Mouse (Mus musculus) embryonic facial prominence, embryonic 11.5 days (tissue): ENCODE measurements at regions not wholly inside any gene's neighbourhood (a gene's known extent, or its start where the extent isn't known, plus 50 kb on each side); places are given as distances from the start of the nearest gene placed in this dataset.

Experiments
- ATAC-seq: fragments of 200-750 bp; cut with Nextera tagmentation; replicated peaks from 2 replicates; pipeline ENCODE4 v1.8.0; 2017; ENCODE audit warnings: low read depth; ENCODE audit not compliant: insufficient number of reproducible peaks, low FRiP score, low TSS enrichment
- DNase-seq: peaks from one replicate; pipeline ENCODE4 v3.0.0-alpha.2; 2015; ENCODE audit warnings: low spot score
- H3K27ac ChIP-seq: fragments of 300-500 bp; sonication (generic); replicated peaks from 2 replicates; pipeline ENCODE4 v1.5.1; 2014; ENCODE audit warnings: mild to moderate bottlenecking, low read depth, low read length, control low read depth
- H3K27me3 ChIP-seq: fragments of 300-500 bp; sonication (generic); 2 replicates; pipeline ENCODE4 v1.6.1; 2014; ENCODE audit warnings: mild to moderate bottlenecking, low read length, moderate library complexity, mixed read lengths; ENCODE audit not compliant: control insufficient read depth, insufficient read depth
- H3K36me3 ChIP-seq: fragments of 300-500 bp; sonication (generic); replicated peaks from 2 replicates; pipeline ENCODE4 v1.6.1; 2014; ENCODE audit warnings: low read depth, mild to moderate bottlenecking, low read length, moderate library complexity, mixed read lengths; ENCODE audit not compliant: control insufficient read depth, insufficient read depth
- H3K4me1 ChIP-seq: fragments of 300-500 bp; sonication (generic); 2 replicates; pipeline ENCODE4 v1.6.1; 2014; ENCODE audit warnings: low read length, mixed read lengths; ENCODE audit not compliant: control insufficient read depth, insufficient read depth
- H3K4me2 ChIP-seq: fragments of 300-500 bp; sonication (generic); 2 replicates; pipeline ENCODE4 v1.6.1; 2014; ENCODE audit warnings: low read depth, mild to moderate bottlenecking, control low read depth, low read length, moderate library complexity
- H3K4me3 ChIP-seq: fragments of 300-500 bp; sonication (generic); 2 replicates; pipeline ENCODE4 v1.5.1; 2014; ENCODE audit warnings: low read depth, low read length, control low read depth
- H3K9ac ChIP-seq: fragments of 300-500 bp; sonication (generic); replicated peaks from 2 replicates; pipeline ENCODE4 v1.6.1; 2014; ENCODE audit warnings: mild to moderate bottlenecking, control low read depth, low read length
- H3K9me3 ChIP-seq: fragments of 300-500 bp; sonication (generic); replicated peaks from 2 replicates; pipeline ENCODE4 v1.6.1; 2016; ENCODE audit warnings: mild to moderate bottlenecking, low read length, inconsistent platforms, mixed read lengths; ENCODE audit not compliant: control insufficient read depth
- WGBS: fragments of 180-500 bp; shearing (Covaris S2); extraction: QIAGEN DNeasy Blood & Tissue Kit; methylation state at CpG from one replicate; pipeline ENCODE4 v1.1.7; 2014; 5-methylcytosine and 5-hydroxymethylcytosine counted together

DNA sequence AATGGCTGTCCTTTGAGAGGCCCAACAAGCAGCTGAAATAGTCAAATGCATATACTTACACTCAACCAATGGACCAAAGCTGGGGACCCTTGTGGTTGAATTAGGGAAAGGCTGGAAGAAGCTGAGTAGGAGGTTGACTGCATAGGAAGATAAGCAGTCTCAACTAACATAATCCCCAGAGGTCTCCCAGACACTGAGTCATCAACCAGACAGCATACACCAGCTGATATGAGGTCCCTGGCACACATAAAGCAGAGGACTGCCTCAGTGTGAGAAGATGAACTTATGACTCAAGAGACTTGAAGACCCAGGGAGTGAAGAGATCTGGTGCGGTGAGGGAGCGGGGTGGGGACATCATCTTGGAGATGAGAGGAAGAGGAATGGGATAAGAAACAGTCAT is 863.8 kb downstream of the Nap1l3 start:
- 92% methylated on average over 2 of the region's 2 CpGs for WGBS
- no peaks in the 10 kb centered on the region for H3K4me1 ChIP-seq
- H3K27me3 ChIP-seq: no peaks in the 10 kb centered on the region
- H3K4me2 ChIP-seq: no peak overlapping the region
- no peak for DNase-seq
- H3K4me3 ChIP-seq: no peak overlapping the region
- H3K9me3 ChIP-seq: no peaks in the 10 kb centered on the region
- no peak overlapping the region for H3K9ac ChIP-seq
- H3K36me3 ChIP-seq: no peaks in the 10 kb centered on the region
- ATAC-seq: no peak
- no peak overlapping the region for H3K27ac ChIP-seq

DNA sequence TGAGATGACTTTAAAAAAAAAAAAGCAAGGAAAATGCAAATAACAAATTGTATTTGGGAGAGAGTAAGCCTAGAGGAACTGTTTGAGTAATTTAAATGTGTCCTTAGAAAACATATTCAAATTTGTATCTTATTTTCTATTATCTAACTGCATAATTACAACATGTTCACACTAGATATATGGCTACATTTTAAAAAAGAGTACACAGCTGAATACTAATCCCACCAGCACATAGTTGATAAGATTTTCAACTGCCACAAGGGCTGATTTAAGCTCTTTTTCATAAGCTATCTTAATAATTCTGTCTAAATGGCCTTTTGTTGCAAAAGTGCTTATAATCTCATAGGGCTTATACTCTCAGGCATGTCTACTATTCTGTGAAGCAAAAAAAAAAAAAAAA is 877.4 kb downstream of the Nap1l3 start:
- DNase-seq: no peak
- ATAC-seq: no peak
- H3K9ac ChIP-seq: no peak overlapping the region
- H3K4me2 ChIP-seq: no peak overlapping the region
- H3K9me3 ChIP-seq: no peaks in the 10 kb centered on the region
- no peaks in the 10 kb centered on the region for H3K36me3 ChIP-seq
- H3K4me1 ChIP-seq: no peaks in the 10 kb centered on the region
- no peaks in the 10 kb centered on the region for H3K27me3 ChIP-seq
- H3K27ac ChIP-seq: no peak overlapping the region
- no peak overlapping the region for H3K4me3 ChIP-seq

DNA sequence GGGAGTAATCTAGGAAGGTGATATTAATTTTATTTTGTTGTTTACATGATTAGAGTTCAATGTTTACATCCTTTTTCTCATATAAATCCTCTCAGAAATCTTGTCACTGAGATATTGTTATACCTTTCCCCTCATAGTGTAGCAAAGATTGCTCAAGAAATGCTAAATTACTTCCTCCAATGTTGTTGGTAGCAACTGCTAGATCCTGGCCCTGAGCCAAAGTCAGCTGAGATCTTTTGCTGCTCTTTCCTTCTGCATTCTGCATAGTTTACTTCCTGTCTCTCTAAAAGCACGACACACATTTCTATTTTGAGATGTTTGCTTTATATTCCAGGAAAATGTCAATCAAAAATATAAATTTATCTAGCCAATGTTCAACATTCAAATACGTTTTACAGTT is 899.5 kb downstream of the Nap1l3 start:
- no peak overlapping the region for H3K4me2 ChIP-seq
- ATAC-seq (no peak), DNase-seq (peak; percentile 5)
- H3K4me3 ChIP-seq: no peak overlapping the region
- H3K27me3 ChIP-seq: no peaks in the 10 kb centered on the region
- H3K4me1 ChIP-seq: no peaks in the 10 kb centered on the region
- no peak overlapping the region for H3K9ac ChIP-seq
- WGBS: 51% methylated on average over 2 of the region's 2 CpGs
- H3K36me3 ChIP-seq: no peaks in the 10 kb centered on the region
- no peaks in the 10 kb centered on the region for H3K9me3 ChIP-seq
- no peak overlapping the region for H3K27ac ChIP-seq

GRCm38 (mm10) chrX:121497219-121497618 is 900.0 kb downstream of the Nap1l3 start:
- Histone ChIP-seq H3K9ac (no peak overlapping the region), H3K4me1 (no peaks in the 10 kb centered on the region), H3K36me3 (no peaks in the 10 kb centered on the region), H3K27ac (no peak overlapping the region), H3K27me3 (no peaks in the 10 kb centered on the region), H3K4me2 (no peak overlapping the region), H3K9me3 (no peaks in the 10 kb centered on the region), H3K4me3 (no peak overlapping the region)
- no peak for DNase-seq
- no peak for ATAC-seq

GRCm38 (mm10) chrX:121479402-121479989 is 917.7 kb downstream of the Nap1l3 start:
- ATAC-seq: no peak; the same call in 1 of the 2 replicates
- no peak overlapping the region for H3K27ac ChIP-seq
- no peaks in the 10 kb centered on the region for H3K4me1 ChIP-seq
- no peak overlapping the region for H3K9ac ChIP-seq
- no peaks in the 10 kb centered on the region for H3K27me3 ChIP-seq
- DNase-seq: peak; percentile 7
- H3K36me3 ChIP-seq: no peaks in the 10 kb centered on the region
- H3K9me3 ChIP-seq: no peaks in the 10 kb centered on the region
- no peak overlapping the region for H3K4me2 ChIP-seq
- WGBS: 23% methylated on average over 4 of the region's 4 CpGs
- no peak overlapping the region for H3K4me3 ChIP-seq

GRCm38 (mm10) chrX:121429078-121429477 is 968.1 kb downstream of the Nap1l3 start:
- Histone ChIP-seq H3K4me2 (no peak overlapping the region), H3K4me3 (no peak overlapping the region), H3K27ac (no peak overlapping the region), H3K9ac (no peak overlapping the region), H3K36me3 (no peaks in the 10 kb centered on the region), H3K4me1 (no peaks in the 10 kb centered on the region), H3K9me3 (no peaks in the 10 kb centered on the region), H3K27me3 (no peaks in the 10 kb centered on the region)
- 82% methylated on average over 6 of the region's 6 CpGs for WGBS
- no peak for ATAC-seq
- no peak for DNase-seq
